Mouse (Mus musculus) limb, embryonic 14.5 days (tissue): ENCODE data around the gene Helb. TPM values are rescaled to one million over a fixed set of nuclear protein-coding genes. Genes with fewer than 3 reads are reported as not detected.

Experiments
- ATAC-seq: fragments of 200-750 bp; cut with Nextera tagmentation; 2 replicates; pipeline ENCODE4 v1.8.0; 2017; ENCODE audit warnings: low read depth, moderate number of reproducible peaks, moderate TSS enrichment; ENCODE audit not compliant: low FRiP score
- DNase-seq: peaks from one replicate; pipeline ENCODE4 v3.0.0-alpha.2; 2015; ENCODE audit warnings: low spot score
- H3K27ac ChIP-seq: fragments of 300-500 bp; sonication (generic); replicated peaks from 2 replicates; pipeline ENCODE4 v1.5.1; 2014; ENCODE audit warnings: low read depth, mild to moderate bottlenecking, low read length, moderate library complexity, mixed read lengths
- H3K27me3 ChIP-seq: fragments of 300-500 bp; sonication (generic); 2 replicates; pipeline ENCODE4 v1.6.1; 2014; ENCODE audit warnings: low read length, mixed read lengths; ENCODE audit not compliant: control insufficient read depth, insufficient read depth
- H3K36me3 ChIP-seq: fragments of 300-500 bp; sonication (generic); 2 replicates; pipeline ENCODE4 v1.6.1; 2014; ENCODE audit warnings: mild to moderate bottlenecking, low read length, moderate library complexity, mixed read lengths; ENCODE audit not compliant: control insufficient read depth, insufficient read depth
- H3K4me1 ChIP-seq: fragments of 300-500 bp; sonication (generic); 2 replicates; pipeline ENCODE4 v1.6.1; 2014; ENCODE audit warnings: antibody characterized with exemption, low read length, mixed read lengths; ENCODE audit not compliant: control insufficient read depth, insufficient read depth
- H3K4me2 ChIP-seq: fragments of 300-500 bp; sonication (generic); replicated peaks from 2 replicates; pipeline ENCODE4 v1.6.1; 2014; ENCODE audit warnings: low read depth, mild to moderate bottlenecking, low read length, moderate library complexity; ENCODE audit not compliant: severe bottlenecking
- H3K4me3 ChIP-seq: fragments of 300-500 bp; sonication (generic); replicated peaks from 2 replicates; pipeline ENCODE4 v1.5.1; 2014; ENCODE audit warnings: low read length
- H3K9ac ChIP-seq: fragments of 300-500 bp; sonication (generic); 2 replicates; pipeline ENCODE4 v1.6.1; 2014; ENCODE audit warnings: mild to moderate bottlenecking, low read depth, low read length, moderate library complexity; ENCODE audit not compliant: severe bottlenecking
- H3K9me3 ChIP-seq: fragments of 300-500 bp; sonication (generic); 2 replicates; pipeline ENCODE4 v1.6.1; 2016; ENCODE audit warnings: low read length; ENCODE audit not compliant: control insufficient read depth
- POLR2A ChIP-seq: fragments of 200-500 bp; IDR thresholded peaks from 2 replicates; pipeline ENCODE4 v1.8.0; 2012; ENCODE audit warnings: inconsistent platforms, mild to moderate bottlenecking, moderate library complexity, borderline replicate concordance; ENCODE audit not compliant: insufficient read depth, insufficient read length; ENCODE audit errors: extremely low read depth
- WGBS: fragments of 180-500 bp; shearing (Covaris S2); extraction: QIAGEN DNeasy Blood & Tissue Kit; methylation state at CpG from one replicate; pipeline ENCODE4 v1.1.7; 2014; 5-methylcytosine and 5-hydroxymethylcytosine counted together
- polyA plus RNA-seq, 2 experiments: library from polyadenylated mRNA; depleted of rRNA in 1 of 2; stranded (reverse) in 1 of 2; unstranded in 1 of 2; fragments of >200 nt; fragmentation: Nextera tagmentation in 1 of 2; extraction: Ambion mirVana in 1 of 2; gene quantifications; 2 replicates each; pipeline versions ENCODE4 v1.2.1 to v1.2.3; 2012 to 2014

The Helb gene
- polyA plus RNA-seq, 2 experiments = 6.1 to 11.0 TPM

- Histone ChIP-seq H3K27me3 (no peaks in the 10 kb centered on the region), H3K4me2 (peak overlapping the region; percentile 60), H3K4me3 (peak overlapping the region; percentile 79), H3K4me1 (peaks cover 4% of the 10 kb centered on the region; the same call in 1 of the 2 replicates), H3K9ac (peak overlapping the region; percentile 68), H3K27ac (no peak overlapping the region), H3K36me3 (peaks cover 9% of the 10 kb centered on the region; the same call in 1 of the 2 replicates), H3K9me3 (no peaks in the 10 kb centered on the region)
- TF ChIP-seq POLR2A = no peak
- 80% methylated on average over 3 of the region's 3 CpGs for WGBS
- ATAC-seq = no peak
- no peak for DNase-seq
These were observed 982 bp downstream of the Helb start for GRCm38 (mm10) chr10:120111691-120112319.

DNA sequence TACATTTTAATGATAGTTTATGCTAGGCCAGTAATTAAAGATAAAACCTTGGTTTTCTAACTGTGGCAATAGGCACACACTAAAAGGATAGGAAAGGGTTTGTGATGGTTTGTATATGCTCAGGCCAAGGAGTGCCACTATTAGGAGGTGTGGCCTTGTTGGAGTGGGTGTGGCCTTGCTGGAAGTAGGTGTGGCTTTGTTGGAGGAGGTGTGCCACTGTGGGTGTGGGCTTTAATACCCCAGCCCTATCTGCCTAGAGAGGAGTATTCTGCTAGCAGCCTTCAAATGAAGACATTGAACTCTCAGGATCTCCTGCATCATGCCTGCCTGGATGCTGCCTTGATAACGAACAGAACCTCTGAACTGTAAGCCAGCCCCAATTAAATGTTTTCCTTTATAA, 12.0 kb downstream of the Helb start:
- Histone ChIP-seq H3K9me3 (no peaks in the 10 kb centered on the region), H3K27me3 (no peaks in the 10 kb centered on the region), H3K27ac (no peak overlapping the region), H3K4me2 (no peak overlapping the region), H3K4me1 (no peaks in the 10 kb centered on the region), H3K36me3 (peaks cover 42% of the 10 kb centered on the region), H3K9ac (no peak overlapping the region), H3K4me3 (no peak overlapping the region)
- no peak for DNase-seq
- no peak for TF ChIP-seq POLR2A
- WGBS = 78% methylated on average over 1 of the region's 1 CpGs
- no peak for ATAC-seq

- WGBS = 78% methylated on average over 5 of the region's 5 CpGs
- Histone ChIP-seq H3K4me2 (no peak overlapping the region), H3K9me3 (no peaks in the 10 kb centered on the region), H3K36me3 (peaks cover 43% of the 10 kb centered on the region), H3K4me3 (no peak overlapping the region), H3K9ac (no peak overlapping the region), H3K27me3 (no peaks in the 10 kb centered on the region), H3K4me1 (no peaks in the 10 kb centered on the region), H3K27ac (no peak overlapping the region)
- no peak for ATAC-seq
- TF ChIP-seq POLR2A = no peak
- DNase-seq = no peak
These were observed 15.2 kb downstream of the Helb start for GRCm38 (mm10) chr10:120097564-120097963.

DNA sequence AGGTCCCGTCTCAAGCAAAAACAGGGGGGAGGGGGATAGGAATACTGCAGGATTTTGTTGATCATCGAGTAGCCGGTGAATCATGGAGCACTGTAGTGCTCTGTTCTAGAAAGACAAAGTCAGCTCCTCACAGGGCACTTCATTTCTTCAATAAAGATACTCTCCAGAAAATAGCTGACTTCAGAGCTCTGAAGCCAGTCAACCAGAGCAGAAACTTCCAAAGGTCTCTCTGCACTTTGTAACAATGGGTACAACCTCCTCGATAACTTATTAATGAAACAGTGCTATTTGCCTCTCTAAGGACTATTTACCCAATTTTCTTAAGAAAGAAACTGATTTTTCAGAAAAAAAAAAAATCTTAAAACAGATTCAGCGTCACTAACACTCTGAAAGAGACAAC, 17.1 kb downstream of the Helb start:
- no peak overlapping the region for H3K4me3 ChIP-seq
- no peaks in the 10 kb centered on the region for H3K9me3 ChIP-seq
- no peaks in the 10 kb centered on the region for H3K4me1 ChIP-seq
- no peaks in the 10 kb centered on the region for H3K27me3 ChIP-seq
- WGBS = 97% methylated on average over 5 of the region's 5 CpGs
- peaks cover 42% of the 10 kb centered on the region for H3K36me3 ChIP-seq
- H3K9ac ChIP-seq = no peak overlapping the region
- no peak overlapping the region for H3K27ac ChIP-seq
- no peak overlapping the region for H3K4me2 ChIP-seq
- ATAC-seq (no peak), DNase-seq (no peak)
- no peak for TF ChIP-seq POLR2A

DNA sequence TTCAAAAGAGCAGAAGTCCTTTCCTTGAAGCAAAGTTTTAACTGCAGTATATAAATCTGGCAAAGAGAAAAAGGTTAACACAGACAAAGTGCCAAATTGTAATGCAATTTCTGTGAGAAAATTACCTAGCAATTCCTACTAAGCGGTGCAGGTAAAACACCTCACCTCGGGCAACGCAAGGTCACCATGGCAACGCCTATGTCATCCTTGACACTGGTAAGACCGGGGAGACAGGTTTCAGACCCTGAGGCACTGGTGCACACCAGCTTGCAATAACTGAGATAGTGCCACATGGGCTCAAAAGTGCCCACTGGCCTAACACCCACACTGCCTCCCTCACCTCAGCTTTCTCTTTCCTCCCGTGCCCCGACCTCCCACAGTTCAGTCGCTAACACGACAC, 17.7 kb downstream of the Helb start:
- TF ChIP-seq POLR2A = no peak
- no peak overlapping the region for H3K9ac ChIP-seq
- peaks cover 37% of the 10 kb centered on the region for H3K36me3 ChIP-seq
- no peaks in the 10 kb centered on the region for H3K4me1 ChIP-seq
- WGBS = 83% methylated on average over 9 of the region's 9 CpGs
- H3K4me2 ChIP-seq = no peak overlapping the region
- DNase-seq (peak; percentile 64), ATAC-seq (no peak)
- H3K9me3 ChIP-seq = no peaks in the 10 kb centered on the region
- H3K27me3 ChIP-seq = no peaks in the 10 kb centered on the region
- no peak overlapping the region for H3K27ac ChIP-seq
- H3K4me3 ChIP-seq = no peak overlapping the region

- H3K36me3 ChIP-seq = peaks cover 57% of the 10 kb centered on the region
- 85% methylated on average over 12 of the region's 12 CpGs for WGBS
These were observed 20.2 kb downstream of the Helb start for GRCm38 (mm10) chr10:120092548-120092947.

More at GRCm38 (mm10) chr10:120092548-120092947, 20.2 kb downstream of the Helb start:
- ATAC-seq (no peak), DNase-seq (no peak)
- Histone ChIP-seq H3K4me3 (no peak overlapping the region), H3K4me1 (no peaks in the 10 kb centered on the region), H3K27me3 (no peaks in the 10 kb centered on the region), H3K9me3 (no peaks in the 10 kb centered on the region), H3K4me2 (no peak overlapping the region), H3K27ac (no peak overlapping the region), H3K9ac (no peak overlapping the region)
- TF ChIP-seq POLR2A = no peak
